Mouse (Mus musculus) left cerebral cortex, adult 9 months (tissue): ENCODE data around the gene Dhx33.

Source experiments
- DNase-seq, 2 experiments: peaks; one replicate each; pipeline ENCODE4 v3.0.0; 2022; ENCODE audit warnings: low spot score in 2 of 2

Gene Dhx33

GRCm38 (mm10) chr11:70982030-70982429, 22.2 kb downstream of the Dhx33 start:
- no peak for DNase-seq

GRCm38 (mm10) chr11:70980751-70981510, 23.3 kb downstream of the Dhx33 start:
- no peak for DNase-seq

GRCm38 (mm10) chr11:70980232-70980631, 24.0 kb downstream of the Dhx33 start:
- DNase-seq = no peak

GRCm38 (mm10) chr11:70977293-70977692, 26.9 kb downstream of the Dhx33 start:
- no peak for DNase-seq

GRCm38 (mm10) chr11:70975193-70975592, 29.0 kb downstream of the Dhx33 start:
- DNase-seq = peak in 1 of 2 experiments; percentile 28

GRCm38 (mm10) chr11:70973947-70974346, 30.3 kb downstream of the Dhx33 start:
- no peak for DNase-seq

- DNase-seq = no peak
These were observed 31.7 kb downstream of the Dhx33 start for GRCm38 (mm10) chr11:70972586-70972985.

GRCm38 (mm10) chr11:70970560-70971540, 33.4 kb downstream of the Dhx33 start:
- no peak for DNase-seq

GRCm38 (mm10) chr11:70969821-70970559, 34.2 kb downstream of the Dhx33 start, which contains the start of the genes Nup88 and Rpain:
Gene Nup88, minus strand, starts transcription at chr11:70969973.
Gene Rpain, plus strand, starts transcription at chr11:70970213.
- DNase-seq = peak; percentile 91 to 96

GRCm38 (mm10) chr11:70969271-70969794, 34.9 kb downstream of the Dhx33 start:
- no peak for DNase-seq

- no peak for DNase-seq
These were observed 39.9 kb downstream of the Dhx33 start for GRCm38 (mm10) chr11:70964222-70964907.

GRCm38 (mm10) chr11:70960786-70961554, 43.3 kb downstream of the Dhx33 start:
- DNase-seq = peak in 1 of 2 experiments; percentile 42

- no peak for DNase-seq
These were observed 49.5 kb downstream of the Dhx33 start for GRCm38 (mm10) chr11:70954711-70955110.

- no peak for DNase-seq
These were observed 59.1 kb downstream of the Dhx33 start for GRCm38 (mm10) chr11:70944935-70945817.

- DNase-seq = no peak
These were observed 60.6 kb downstream of the Dhx33 start for GRCm38 (mm10) chr11:70943651-70944050.

- DNase-seq = no peak
These were observed 61.6 kb downstream of the Dhx33 start for GRCm38 (mm10) chr11:70942596-70942995.

GRCm38 (mm10) chr11:70935316-70935715, 68.9 kb downstream of the Dhx33 start:
- DNase-seq = no peak
